ENCODE assay signal across 9 mouse cellular contexts in the genomic region with DNA sequence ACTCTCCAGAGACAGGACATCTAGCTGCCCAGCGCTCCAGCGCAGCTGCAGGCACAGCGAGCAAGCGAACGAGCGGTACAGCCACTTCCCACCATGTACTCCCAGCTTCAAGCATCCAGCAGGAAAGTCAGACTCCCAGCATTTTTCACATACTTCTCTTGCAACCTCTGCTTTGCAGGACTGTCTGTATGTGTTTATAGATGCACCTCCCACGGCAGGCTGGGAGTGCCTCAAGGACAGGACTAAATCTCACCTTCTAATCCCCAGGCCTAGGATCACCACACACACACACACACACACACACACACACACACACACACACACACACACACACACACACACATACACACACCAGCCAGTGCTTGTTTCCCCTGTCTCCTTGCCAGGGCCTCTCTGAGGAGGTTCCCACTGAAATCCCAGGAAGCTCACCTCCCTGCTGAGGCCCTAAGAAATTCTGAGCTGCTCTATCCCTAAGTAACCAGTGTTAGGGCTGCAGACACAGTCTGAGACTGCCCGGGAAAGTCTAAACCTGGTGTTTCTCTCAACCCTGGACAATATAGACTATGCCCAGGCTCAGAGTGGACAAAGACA. TPM values are rescaled to one million over a fixed set of nuclear protein-coding genes. Genes with fewer than 3 reads are reported as not detected.
DNase-seq lines count a peak whose midpoint lies in the region; ATAC-seq and TF ChIP-seq lines count a peak whose summit lies in the region.
"Had no signal": no experiment of that assay in that cellular context is flagged by ENCODE, and none has a peak within 500 bp of the region (broad histone marks: within the 10 kb centered on the region; RNA-seq: fewer than 3 reads in every experiment).

No protein-coding gene starts in this region.

- 24% methylated on average over 8 of the region's 8 CpGs for WGBS in forebrain, embryonic 10.5 days
- WGBS in forebrain, postnatal 0 days = 49% methylated on average over 8 of the region's 8 CpGs
- 12% methylated on average over 8 of the region's 8 CpGs for WGBS in heart, embryonic 14.5 days
- 71% methylated on average over 8 of the region's 8 CpGs for WGBS in liver, postnatal 0 days (ENCODE audit: insufficient replicate concordance)

- no peak overlapping the region for H3K4me2 ChIP-seq in forebrain, postnatal 0 days (ENCODE audit: low read depth)
- peak overlapping the region; percentile 37 for H3K4me2 ChIP-seq in heart, embryonic 14.5 days (ENCODE audit: low read length)
- H3K4me2 ChIP-seq in liver, postnatal 0 days (ENCODE audit: low read depth, low read length) = no peak overlapping the region

- no peaks in the 10 kb centered on the region for H3K27me3 ChIP-seq in forebrain, embryonic 10.5 days (ENCODE audit: poor library complexity, severe bottlenecking)
- no peaks in the 10 kb centered on the region for H3K27me3 ChIP-seq in forebrain, postnatal 0 days (ENCODE audit: insufficient read depth, low read length)
- no peaks in the 10 kb centered on the region for H3K27me3 ChIP-seq in heart, embryonic 14.5 days (ENCODE audit: control insufficient read depth, insufficient read depth, low read length)
- 0 out of 2 replicates have a peak, but pooled peaks cover 3% of the 10 kb centered on the region for H3K27me3 ChIP-seq in liver, postnatal 0 days (ENCODE audit: insufficient read depth, low read length)

- TF ChIP-seq CTCF in forebrain, postnatal 0 days (IDR thresholded peaks at IDR 0.05; ENCODE audit: low read depth) = no peak
- TF ChIP-seq CTCF in liver, postnatal 0 days (IDR thresholded peaks at IDR 0.05; ENCODE audit: low read depth) = no peak

- H3K9me3 ChIP-seq in forebrain, embryonic 10.5 days = no peaks in the 10 kb centered on the region
- no peaks in the 10 kb centered on the region for H3K9me3 ChIP-seq in forebrain, postnatal 0 days (ENCODE audit: low read length)
- no peaks in the 10 kb centered on the region for H3K9me3 ChIP-seq in heart, embryonic 14.5 days (ENCODE audit: control insufficient read depth, low read length)
- H3K9me3 ChIP-seq in liver, postnatal 0 days (ENCODE audit: low read length) = no peaks in the 10 kb centered on the region

- peak overlapping the region; percentile 84 for H3K27ac ChIP-seq in forebrain, embryonic 10.5 days
- no peak overlapping the region for H3K27ac ChIP-seq in forebrain, postnatal 0 days (ENCODE audit: low read depth, low read length)
- peak overlapping the region; percentile 73 to 82 for H3K27ac ChIP-seq in heart, embryonic 14.5 days (replicated peaks in 1 of 2; ENCODE audit: control insufficient read depth in 1 of 2, insufficient read depth in 1 of 2, low read depth in 2 of 2, low read length in 2 of 2)
- no peak overlapping the region for H3K27ac ChIP-seq in liver, postnatal 0 days (ENCODE audit: low read depth)

- peaks cover 71% of the 10 kb centered on the region for H3K36me3 ChIP-seq in forebrain, embryonic 10.5 days (replicated peaks)
- no peaks in the 10 kb centered on the region for H3K36me3 ChIP-seq in forebrain, postnatal 0 days (ENCODE audit: insufficient read depth)
- peaks cover 23% of the 10 kb centered on the region for H3K36me3 ChIP-seq in heart, embryonic 14.5 days (ENCODE audit: control insufficient read depth, insufficient read depth, low read length)
- no peaks in the 10 kb centered on the region for H3K36me3 ChIP-seq in liver, postnatal 0 days (replicated peaks; ENCODE audit: insufficient read depth, low read length)

- TF ChIP-seq EP300 in liver, postnatal 0 days (IDR thresholded peaks at IDR 0.05; ENCODE audit: low read depth) = no peak

- H3K9ac ChIP-seq in forebrain, postnatal 0 days = no peak overlapping the region
- H3K9ac ChIP-seq in heart, embryonic 14.5 days (ENCODE audit: low read length) = peak overlapping the region; percentile 64
- no peak overlapping the region for H3K9ac ChIP-seq in liver, postnatal 0 days (replicated peaks)

- peak overlapping the region; percentile 24 for H3K4me3 ChIP-seq in forebrain, embryonic 10.5 days
- H3K4me3 ChIP-seq in forebrain, postnatal 0 days (ENCODE audit: low read depth, low read length) = no peak overlapping the region
- H3K4me3 ChIP-seq in heart, embryonic 14.5 days (ENCODE audit: control insufficient read depth in 1 of 2, insufficient read depth in 1 of 2, low read depth in 1 of 2, low read length in 2 of 2) = no peak overlapping the region
- H3K4me3 ChIP-seq in liver, postnatal 0 days (ENCODE audit: low read depth, low read length) = no peak overlapping the region
- H3K4me3 ChIP-seq: myocyte had no signal

- DNase-seq in forebrain, embryonic 10.5 days (ENCODE audit: extremely low spot score, low spot score) = peak; percentile 21
- no peak for DNase-seq in forebrain, postnatal 0 days
- DNase-seq in 3134 (ENCODE audit: extremely low read depth, insufficient read length, low spot score) = peak; percentile 37
- DNase-seq in liver, postnatal 0 days = peak; percentile 11
- DNase-seq in natural killer cell, adult 2 months (ENCODE audit: low spot score in 2 of 2) = no peak
- DNase-seq in ovary, postnatal 36 days (ENCODE audit: low spot score) = no peak
- DNase-seq in right cerebral cortex, postnatal 25 days = no peak

- no peak for ATAC-seq in forebrain, postnatal 0 days
- peak; percentile 67; the same call in 1 of the 2 replicates for ATAC-seq in heart, embryonic 14.5 days (ENCODE audit: insufficient number of reproducible peaks, insufficient read depth, low FRiP score, low read depth)
- no peak for ATAC-seq in liver, postnatal 0 days

- peaks cover 97% of the 10 kb centered on the region for H3K4me1 ChIP-seq in forebrain, embryonic 10.5 days
- H3K4me1 ChIP-seq in forebrain, postnatal 0 days (ENCODE audit: insufficient read depth) = no peaks in the 10 kb centered on the region; the same call in 1 of the 2 replicates
- H3K4me1 ChIP-seq in heart, embryonic 14.5 days (ENCODE audit: control insufficient read depth in 2 of 2, insufficient read depth in 2 of 2, low read length in 2 of 2) = peaks cover 49 to 82% of the 10 kb centered on the region in 2 experiments
- H3K4me1 ChIP-seq in liver, postnatal 0 days (ENCODE audit: insufficient read depth) = peaks cover 10% of the 10 kb centered on the region

RNA-seq across cellular contexts. Expression of a gene that starts 9.2 kb away (rescaled TPM):
- polyA plus RNA-seq in forebrain, embryonic 10.5 days (2016; fragmentation: Nextera tagmentation; extraction: Ambion mirVana) = 13.1 and 14.3 TPM in 2 replicates
- total RNA-seq in forebrain, postnatal 0 days (2014; rRNA removed) = 4.7 and 6.9 TPM in 2 replicates
- 1.1 and 2.2 TPM in 2 replicates for polyA plus RNA-seq in forebrain, postnatal 0 days (2015; fragmentation: Nextera tagmentation; extraction: Ambion mirVana)
- 6.1 and 7.3 TPM in 2 replicates for polyA plus RNA-seq in heart, embryonic 14.5 days (2014; fragmentation: Nextera tagmentation; extraction: Ambion mirVana)
- 0.67 and 0.73 TPM in 2 replicates for polyA plus RNA-seq in liver, postnatal 0 days (2015; fragmentation: Nextera tagmentation; extraction: Ambion mirVana)

Comparison
In these comparisons a context has a peak if more than half of its experiments do, and no peak if none do; other contexts are left out.
1. DNase-seq: peak in forebrain, embryonic 10.5 days (single experiment), 3134 (single experiment) and liver, postnatal 0 days (single experiment); none in forebrain, postnatal 0 days (single experiment), natural killer cell, adult 2 months (0 of 2), ovary, postnatal 36 days (single experiment) and right cerebral cortex, postnatal 25 days (single experiment).
2. H3K27ac ChIP-seq: peak in forebrain, embryonic 10.5 days (single experiment) and heart, embryonic 14.5 days (2 of 2); none in forebrain, postnatal 0 days (single experiment) and liver, postnatal 0 days (single experiment).